Mouse (Mus musculus) gastrocnemius, postnatal 14 days (tissue): Measurements from ENCODE around the gene Def6. TPM values are rescaled to one million over a fixed set of nuclear protein-coding genes. Genes with fewer than 3 reads are reported as not detected.

Experiments
- DNase-seq: peaks from one replicate; pipeline ENCODE4 v3.0.0; 2021; ENCODE audit warnings: mixed read lengths
- intact Hi-C: fragments of 180-260 bp; cut with DNase I; formaldehyde crosslinking; loops from one replicate; pipeline ENCODE4 v1.15.1; 2025; ENCODE audit warnings: low total_unique reads
- total RNA-seq, 2 experiments: library from RNA; stranded (reverse); gene quantifications; 2 replicates each; pipeline ENCODE4 v1.2.3; 2021

The Def6 gene
- total RNA-seq, 2 experiments from 2014 or later: 2.2 to 2.7 TPM

GRCm38 (mm10) chr17:28234641-28235040 lies 27.1 kb downstream of the Def6 start:
- intact Hi-C loops: no loop called here
- no peak for DNase-seq

GRCm38 (mm10) chr17:28235982-28236635 lies 28.5 kb downstream of the Def6 start:
- intact Hi-C loops: no loop called here

GRCm38 (mm10) chr17:28236636-28237015 lies 29.0 kb downstream of the Def6 start:
- intact Hi-C loops: no loop called here
- no peak for DNase-seq

More at GRCm38 (mm10) chr17:28235982-28236635, 28.5 kb downstream of the Def6 start:
- peak; percentile 72 for DNase-seq

DNA sequence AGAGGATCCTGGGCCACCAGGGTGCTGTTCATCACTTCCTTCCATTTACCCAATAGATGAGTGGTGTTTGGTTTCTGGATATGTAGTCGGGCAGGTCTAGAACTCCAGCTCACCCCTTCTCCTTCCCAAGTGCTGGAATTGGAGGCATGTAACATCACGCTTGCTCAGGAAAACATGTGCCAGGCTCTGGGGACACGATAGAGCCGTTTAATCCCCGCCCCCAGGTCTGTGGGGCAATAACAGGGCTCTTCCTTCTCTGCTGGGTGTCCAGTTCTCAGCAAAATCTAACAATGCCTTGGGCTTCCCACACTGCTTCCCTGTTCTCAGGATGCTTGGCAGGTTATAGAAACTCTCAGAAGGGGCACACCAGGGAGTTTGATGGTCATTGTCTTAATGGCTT lies 29.8 kb downstream of the Def6 start:
- intact Hi-C loops: no loop called here
- DNase-seq: no peak

GRCm38 (mm10) chr17:28237874-28238273 lies 30.3 kb downstream of the Def6 start:
- intact Hi-C loops: no loop called here

DNA sequence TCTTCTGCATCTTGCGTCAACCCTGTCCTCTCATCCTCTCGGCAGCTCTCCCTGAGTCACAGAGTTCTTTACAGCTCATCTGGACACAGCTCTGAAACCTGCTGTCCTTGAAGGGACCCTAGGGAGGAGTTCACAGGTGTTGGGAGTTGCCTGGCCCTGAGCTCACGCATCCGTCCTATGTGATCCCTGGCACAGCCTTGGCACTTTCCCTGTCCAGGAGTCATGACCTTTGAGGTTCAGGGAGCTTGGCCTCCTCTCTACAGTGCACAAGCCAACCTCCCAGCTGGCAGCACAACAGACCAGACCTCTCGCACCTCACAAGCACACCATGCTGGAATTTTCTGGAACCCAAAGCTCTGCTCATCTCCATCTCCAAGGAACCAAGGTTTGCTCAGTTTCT lies 33.3 kb downstream of the Def6 start:
- intact Hi-C loops: no loop called here
- DNase-seq: no peak

More at GRCm38 (mm10) chr17:28237874-28238273, 30.3 kb downstream of the Def6 start:
- no peak for DNase-seq

DNA sequence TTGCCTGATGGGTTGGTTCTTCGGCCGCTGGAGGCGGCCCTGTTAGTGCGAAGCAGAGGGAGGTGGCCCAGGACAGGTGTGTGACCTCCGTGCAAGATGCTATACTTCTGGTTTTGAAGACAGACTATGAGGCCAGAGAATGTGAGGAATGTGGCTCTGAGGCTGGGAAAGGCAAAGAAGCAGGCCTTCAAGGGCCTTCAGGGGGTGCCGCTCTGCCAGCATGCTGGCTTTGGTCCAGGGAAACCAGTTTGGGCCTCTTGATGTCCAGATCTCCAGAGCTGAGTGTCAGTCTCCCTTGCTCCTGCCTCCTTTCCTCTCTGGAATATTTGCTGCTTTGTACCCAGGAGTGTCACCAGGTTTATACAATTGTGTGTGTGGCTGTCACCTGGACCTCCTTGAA lies 34.7 kb downstream of the Def6 start:
- no peak for DNase-seq
- intact Hi-C loops: no loop called here

- no peak for DNase-seq
- intact Hi-C loops: no loop called here
These were observed 36.6 kb downstream of the Def6 start for GRCm38 (mm10) chr17:28244214-28244613.

DNA sequence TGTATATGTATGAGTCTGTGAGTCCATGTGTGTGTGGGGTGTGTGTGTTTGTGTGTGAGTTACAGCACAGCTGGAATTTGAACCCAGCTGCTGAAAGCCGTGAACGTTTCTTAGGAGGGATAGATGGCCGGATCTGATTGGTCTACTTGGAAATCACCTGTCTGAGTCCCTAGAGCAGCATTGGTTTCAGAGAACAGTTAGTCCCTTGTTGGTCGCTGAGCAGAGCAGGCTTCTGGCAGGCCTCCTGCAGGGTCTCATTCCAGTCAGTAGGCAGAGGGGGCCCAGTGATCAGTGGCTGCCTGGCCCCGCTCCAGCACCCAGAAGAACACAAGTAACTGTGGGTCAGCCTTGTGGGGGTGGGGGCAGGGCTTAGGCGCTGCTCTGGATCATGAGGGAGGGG lies 37.1 kb downstream of the Def6 start:
- intact Hi-C loops: no loop called here
- no peak for DNase-seq

GRCm38 (mm10) chr17:28246640-28247039 lies 39.1 kb downstream of the Def6 start:
- DNase-seq: no peak
- intact Hi-C loops: no loop called here

GRCm38 (mm10) chr17:28247613-28248012 lies 40.0 kb downstream of the Def6 start:
- intact Hi-C loops: no loop called here
- peak; percentile 63 for DNase-seq

DNA sequence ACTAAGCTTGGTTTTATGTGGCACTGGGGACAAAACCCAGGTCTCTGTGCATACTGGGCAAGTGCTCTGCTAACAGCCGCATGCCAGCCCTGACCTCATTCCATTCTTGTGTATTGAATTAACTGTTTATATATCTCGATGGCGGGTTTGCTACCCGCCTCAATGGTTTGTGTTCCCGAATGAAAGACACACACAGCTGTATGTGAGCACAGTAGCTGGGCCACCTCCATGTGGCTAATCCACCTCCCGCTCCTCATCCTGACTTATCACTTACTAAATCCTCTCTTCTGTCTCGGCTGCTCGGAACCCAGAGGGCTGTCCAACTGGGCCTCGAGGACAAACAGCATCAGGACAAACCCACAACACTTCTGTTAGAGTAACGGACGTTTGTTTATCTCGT lies 41.5 kb downstream of the Def6 start:
- intact Hi-C loops: no loop called here
- no peak for DNase-seq

DNA sequence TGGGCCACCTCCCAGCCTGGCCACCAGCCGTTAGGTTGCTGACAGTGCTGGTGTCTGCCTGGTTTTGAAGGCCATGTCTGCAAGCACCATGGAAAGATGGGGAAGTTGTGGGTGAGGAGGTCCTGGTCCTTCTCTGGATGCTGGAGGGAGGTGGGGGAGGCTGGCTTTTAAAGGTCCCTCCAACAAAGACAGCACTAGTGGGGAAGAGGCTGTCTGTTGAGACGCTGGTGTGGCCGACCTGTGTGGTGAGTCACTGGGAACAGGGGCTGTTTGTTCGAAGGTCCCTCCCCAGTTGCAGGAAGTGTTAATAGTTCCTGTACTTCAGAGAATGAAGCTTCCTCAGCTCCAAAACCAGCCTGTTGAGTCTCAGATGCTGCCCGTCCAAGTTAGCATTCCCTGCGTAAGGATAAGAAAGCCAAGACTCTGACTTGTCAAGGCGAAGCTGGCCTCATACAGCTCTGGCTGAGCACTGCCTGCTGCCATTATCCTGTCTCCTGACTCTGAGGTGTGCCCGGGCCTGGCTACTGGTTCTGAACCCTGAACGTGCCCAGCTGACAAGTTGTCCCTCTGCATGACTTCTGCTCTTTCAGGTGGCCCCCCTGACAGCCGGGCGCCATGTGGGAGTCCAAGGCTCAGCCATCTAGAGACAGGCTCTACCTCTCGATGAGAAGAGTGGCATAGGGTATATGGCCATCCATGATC lies 44.2 kb downstream of the Def6 start:
- intact Hi-C loops: no loop called here
- no peak for DNase-seq

- no peak for DNase-seq
- intact Hi-C loops: no loop called here
These were observed 44.7 kb downstream of the Def6 start for GRCm38 (mm10) chr17:28252281-28252648.

- intact Hi-C loops: no loop called here
- DNase-seq: no peak
These were observed 45.6 kb downstream of the Def6 start for GRCm38 (mm10) chr17:28253216-28253615.

- DNase-seq: no peak
- intact Hi-C loops: no loop called here
These were observed 47.2 kb downstream of the Def6 start for GRCm38 (mm10) chr17:28254804-28255203.

DNA sequence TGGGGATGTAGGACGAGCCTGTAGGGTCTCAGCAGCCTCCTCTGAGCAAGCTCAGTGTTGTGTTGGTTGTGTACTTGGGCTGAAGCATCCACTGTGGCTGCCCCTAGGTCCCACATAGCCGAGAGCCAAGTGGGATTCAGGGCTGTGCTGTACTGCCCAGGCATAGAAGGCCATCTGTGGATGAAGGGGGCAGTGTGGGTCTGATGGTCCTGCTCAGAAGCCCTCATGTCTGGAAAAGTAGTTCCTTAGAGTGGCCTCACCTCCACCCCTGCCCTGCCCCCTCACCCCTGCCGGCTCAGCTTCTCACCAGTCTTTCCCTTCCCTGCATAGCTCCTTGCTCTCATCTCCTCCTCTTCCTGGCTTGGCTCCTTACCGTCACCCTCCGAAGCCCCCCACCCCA lies 48.1 kb downstream of the Def6 start:
- intact Hi-C loops: no loop called here
- DNase-seq: no peak

DNA sequence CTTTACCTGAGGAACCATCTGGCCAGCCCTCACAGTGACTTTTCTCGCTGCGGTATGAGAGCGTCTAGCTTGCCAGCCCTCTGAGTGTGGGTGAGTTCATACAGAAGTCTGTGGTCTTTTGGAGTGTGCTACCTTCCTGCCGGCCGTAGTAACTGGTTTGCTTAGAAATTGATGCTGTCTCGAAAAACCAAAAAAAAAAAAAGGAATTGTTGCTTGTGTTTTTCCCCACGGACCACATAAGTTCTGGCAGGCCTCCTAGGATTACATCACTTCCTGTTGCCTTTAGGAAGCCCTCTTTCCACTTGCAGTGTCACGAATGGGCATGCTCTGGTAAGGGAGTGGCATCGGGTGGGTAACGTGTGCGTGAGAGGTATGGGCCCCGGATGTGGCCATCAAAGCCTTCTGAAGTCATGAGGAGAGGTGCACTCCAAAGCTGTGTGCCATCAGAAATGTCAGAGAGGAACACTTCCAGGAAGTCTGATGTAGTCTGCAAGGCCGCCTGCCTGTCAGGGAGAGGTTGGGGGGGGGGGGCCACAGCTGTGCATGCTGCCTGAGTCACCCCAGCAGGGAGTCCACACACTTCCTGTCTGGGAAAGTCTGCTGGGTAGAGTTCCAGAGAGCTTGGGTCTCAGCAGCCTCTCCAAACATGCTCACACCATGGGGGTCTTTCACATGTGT lies 49.2 kb downstream of the Def6 start:
- intact Hi-C loops: no loop called here
- DNase-seq: peak; percentile 64

GRCm38 (mm10) chr17:28258325-28258724 lies 50.7 kb downstream of the Def6 start:
- no peak for DNase-seq

DNA sequence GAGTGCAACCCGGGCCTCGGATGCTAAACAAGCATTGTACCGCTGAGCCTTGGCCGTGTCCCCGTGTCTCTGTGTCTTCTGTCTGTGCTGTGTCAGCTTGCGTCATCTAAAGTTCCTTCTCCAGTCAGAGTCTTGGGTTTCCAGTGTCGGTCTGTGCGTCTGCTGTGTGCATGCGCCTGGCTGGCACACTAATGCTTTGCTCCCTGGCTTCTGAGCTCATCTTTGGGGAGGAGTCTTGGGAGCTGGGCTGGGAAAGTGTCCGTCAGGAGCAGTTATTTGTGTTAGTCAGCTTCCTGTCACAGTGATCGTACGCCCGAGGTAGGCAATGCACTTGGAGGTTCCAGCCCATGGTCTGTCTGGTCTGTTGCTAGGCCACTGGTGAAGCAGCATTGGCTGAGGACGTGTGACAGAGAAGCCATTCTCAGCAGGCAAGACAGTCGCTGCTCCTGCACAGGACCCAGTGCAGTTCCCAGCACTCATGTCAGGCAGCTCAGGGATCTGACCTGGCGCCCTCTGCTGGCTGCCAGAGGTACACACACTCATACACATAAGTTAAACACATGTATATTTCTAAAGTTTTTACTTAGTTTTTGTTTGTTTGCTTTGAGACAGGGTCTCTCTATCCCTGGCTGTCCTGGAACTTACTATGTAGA lies 52.4 kb downstream of the Def6 start:
- no peak for DNase-seq
- intact Hi-C loops: no loop called here

More at GRCm38 (mm10) chr17:28258325-28258724, 50.7 kb downstream of the Def6 start:
- intact Hi-C loops: no loop called here
